Mouse (Mus musculus): ENCODE measurements around the gene Akt3.

DNA sequence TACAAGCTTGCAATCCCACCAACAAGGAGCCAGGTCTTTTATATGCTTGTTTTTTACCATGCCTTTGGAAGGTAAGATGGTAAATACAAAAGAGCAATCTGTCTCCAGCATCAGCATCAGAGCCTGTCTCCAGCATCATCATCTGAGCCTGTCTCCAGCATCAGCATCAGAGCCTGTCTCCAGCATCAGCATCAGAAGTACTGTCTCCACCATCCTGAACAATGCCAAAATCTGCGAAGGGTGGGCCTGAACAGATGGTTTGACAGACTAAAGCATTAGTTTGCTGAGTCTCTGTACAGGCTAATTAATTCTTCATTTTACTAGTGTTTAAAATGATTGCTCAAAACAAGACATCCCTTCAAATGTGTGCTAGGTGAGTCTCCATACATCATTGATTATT lies 40.2 kb upstream of the Akt3 start:
- TF ChIP-seq CTCF (IDR thresholded peaks at IDR 0.05) (no peak), EP300 (IDR thresholded peaks at IDR 0.05) (no peak)
